Mouse (Mus musculus) embryonic facial prominence, embryonic 14.5 days (tissue): ENCODE data around the gene Apba1. TPM values are rescaled to one million over a fixed set of nuclear protein-coding genes. Genes with fewer than 3 reads are reported as not detected.

Source experiments
- ATAC-seq: fragments of 200-750 bp; cut with Nextera tagmentation; 2 replicates; pipeline ENCODE4 v1.8.0; 2017; ENCODE audit warnings: low read depth, moderate number of reproducible peaks, moderate TSS enrichment
- DNase-seq: peaks from one replicate; pipeline ENCODE4 v3.0.0-alpha.2; 2015; ENCODE audit warnings: low spot score
- H3K27ac ChIP-seq: fragments of 300-500 bp; sonication (generic); replicated peaks from 2 replicates; pipeline ENCODE4 v1.5.1; 2014; ENCODE audit warnings: low read depth, mild to moderate bottlenecking, low read length, moderate library complexity
- H3K27me3 ChIP-seq: fragments of 300-500 bp; sonication (generic); replicated peaks from 2 replicates; pipeline ENCODE4 v1.6.1; 2014; ENCODE audit warnings: low read length; ENCODE audit not compliant: control insufficient read depth, insufficient read depth
- H3K36me3 ChIP-seq: fragments of 300-500 bp; sonication (generic); 2 replicates; pipeline ENCODE4 v1.6.1; 2014; ENCODE audit warnings: low read length, mixed read lengths; ENCODE audit not compliant: control insufficient read depth, insufficient read depth
- H3K4me1 ChIP-seq: fragments of 300-500 bp; sonication (generic); 2 replicates; pipeline ENCODE4 v1.6.1; 2014; ENCODE audit warnings: antibody characterized with exemption, low read length; ENCODE audit not compliant: control insufficient read depth, insufficient read depth
- H3K4me2 ChIP-seq: fragments of 300-500 bp; sonication (generic); 2 replicates; pipeline ENCODE4 v1.6.1; 2014; ENCODE audit warnings: low read depth, mild to moderate bottlenecking, low read length, moderate library complexity, mixed read lengths
- H3K4me3 ChIP-seq: fragments of 300-500 bp; sonication (generic); 2 replicates; pipeline ENCODE4 v1.5.1; 2014; ENCODE audit warnings: low read depth, mild to moderate bottlenecking, low read length
- H3K9ac ChIP-seq: fragments of 300-500 bp; sonication (generic); 2 replicates; pipeline ENCODE4 v1.6.1; 2014; ENCODE audit warnings: low read depth, mild to moderate bottlenecking, low read length, moderate library complexity, mixed read lengths
- H3K9me3 ChIP-seq: fragments of 300-500 bp; sonication (generic); 2 replicates; pipeline ENCODE4 v1.6.1; 2016; ENCODE audit warnings: low read length; ENCODE audit not compliant: control insufficient read depth
- WGBS: fragments of 180-500 bp; shearing (Covaris S2); extraction: QIAGEN DNeasy Blood & Tissue Kit; methylation state at CpG from one replicate; pipeline ENCODE4 v1.1.7; 2014; 5-methylcytosine and 5-hydroxymethylcytosine counted together
- polyA plus RNA-seq: library from polyadenylated mRNA; unstranded; fragments of >200 nt; fragmentation: Nextera tagmentation; extraction: Ambion mirVana; gene quantifications from 2 replicates; pipeline ENCODE4 v1.2.1, GENCODE M21; 2014

Apba1 gene
- polyA plus RNA-seq, 1 experiment from 2014 or later, result 1.9 TPM

DNA sequence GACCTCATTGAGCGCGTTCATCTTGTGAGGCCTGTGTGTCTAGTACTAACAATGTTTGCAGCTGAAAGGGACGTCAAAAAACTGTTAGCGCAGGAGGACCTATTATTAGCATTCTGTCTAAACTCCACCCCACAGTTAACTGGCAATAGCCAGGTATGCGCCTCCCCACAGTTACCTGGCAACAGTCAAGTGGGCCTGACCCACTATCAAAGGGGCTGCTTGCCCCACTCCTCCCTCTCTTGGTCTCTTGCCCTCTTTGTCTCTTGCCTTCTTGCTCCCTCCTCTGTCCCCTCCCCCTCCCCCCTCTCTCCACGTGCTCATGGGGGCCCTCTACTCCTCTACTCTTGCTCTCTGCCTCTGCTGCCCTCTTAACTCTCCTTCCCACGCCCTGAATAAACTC is 198.9 kb downstream of the Apba1 start:
- H3K4me1 ChIP-seq, result 0 out of 2 replicates have a peak, but pooled peaks cover 5% of the 10 kb centered on the region
- WGBS, result 78% methylated on average over 7 of the region's 7 CpGs
- H3K36me3 ChIP-seq, result no peaks in the 10 kb centered on the region
- no peaks in the 10 kb centered on the region for H3K27me3 ChIP-seq
- ATAC-seq (no peak), DNase-seq (no peak)
- no peak overlapping the region for H3K27ac ChIP-seq
- no peak overlapping the region for H3K4me3 ChIP-seq
- H3K4me2 ChIP-seq, result no peak overlapping the region
- H3K9me3 ChIP-seq, result no peaks in the 10 kb centered on the region
- no peak overlapping the region for H3K9ac ChIP-seq

DNA sequence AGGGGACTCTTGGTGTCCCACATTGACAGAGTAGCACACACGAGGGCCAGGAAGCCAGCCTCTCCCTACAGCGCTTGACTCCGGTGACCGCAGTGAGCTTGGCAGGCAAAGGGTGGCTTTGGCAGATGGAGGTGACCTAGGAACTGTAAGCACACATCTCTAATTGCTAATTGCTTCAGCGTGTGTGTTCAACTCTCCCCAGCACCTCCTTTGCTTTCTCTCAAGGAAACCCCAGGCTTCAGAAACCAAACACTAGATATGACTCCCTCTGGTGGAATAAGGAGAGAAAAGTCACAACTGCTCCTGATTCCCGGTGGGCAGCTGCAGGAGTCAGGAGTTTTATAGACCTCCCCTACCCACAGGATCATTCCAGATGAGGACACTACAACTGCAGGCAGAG is 200.2 kb downstream of the Apba1 start:
- ATAC-seq, result peak; percentile 38; the same call in 1 of the 2 replicates
- no peak overlapping the region for H3K9ac ChIP-seq
- no peaks in the 10 kb centered on the region for H3K36me3 ChIP-seq
- H3K4me2 ChIP-seq, result no peak overlapping the region
- 18% methylated on average over 6 of the region's 6 CpGs for WGBS
- H3K27me3 ChIP-seq, result no peaks in the 10 kb centered on the region
- H3K9me3 ChIP-seq, result peaks cover 7% of the 10 kb centered on the region; the same call in 1 of the 2 replicates
- DNase-seq, result peak; percentile 69
- no peak overlapping the region for H3K4me3 ChIP-seq
- 0 out of 2 replicates have a peak, but pooled peaks cover 5% of the 10 kb centered on the region for H3K4me1 ChIP-seq
- H3K27ac ChIP-seq, result no peak overlapping the region

DNA sequence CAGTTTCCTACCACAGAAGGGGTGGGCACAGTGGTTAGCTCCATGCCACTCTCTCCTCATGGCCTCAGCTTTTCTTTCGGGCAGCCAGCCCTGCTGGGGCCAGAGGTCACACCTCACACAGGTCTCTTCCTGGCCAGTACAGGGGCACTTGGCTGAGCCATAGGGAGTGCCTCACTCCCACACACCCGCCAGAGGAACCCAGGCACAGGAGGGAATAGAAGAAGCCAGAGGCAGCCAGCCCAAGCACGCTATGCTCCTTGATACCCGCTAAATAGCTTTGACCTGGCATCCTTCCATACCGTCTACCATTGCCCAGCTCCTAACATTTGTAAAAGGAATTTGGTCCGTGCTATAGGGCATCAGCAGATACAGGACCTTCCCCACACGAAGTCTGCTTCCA is 201.2 kb downstream of the Apba1 start:
- Histone ChIP-seq H3K4me3 (no peak overlapping the region), H3K27ac (no peak overlapping the region), H3K36me3 (no peaks in the 10 kb centered on the region), H3K9ac (no peak overlapping the region), H3K9me3 (peaks cover 7% of the 10 kb centered on the region; the same call in 1 of the 2 replicates), H3K4me1 (0 out of 2 replicates have a peak, but pooled peaks cover 5% of the 10 kb centered on the region), H3K4me2 (no peak overlapping the region), H3K27me3 (no peaks in the 10 kb centered on the region)
- no peak for DNase-seq
- ATAC-seq, result 0 out of 2 replicates have a peak, but pooled peaks have one; percentile 24
- WGBS, result 49% methylated on average over 7 of the region's 7 CpGs

GRCm38 (mm10) chr19:23960275-23960674 is 201.6 kb downstream of the Apba1 start:
- DNase-seq, result no peak
- Histone ChIP-seq H3K9me3 (peaks cover 7% of the 10 kb centered on the region; the same call in 1 of the 2 replicates), H3K4me3 (no peak overlapping the region), H3K4me1 (0 out of 2 replicates have a peak, but pooled peaks cover 5% of the 10 kb centered on the region), H3K9ac (no peak overlapping the region), H3K27me3 (no peaks in the 10 kb centered on the region), H3K36me3 (no peaks in the 10 kb centered on the region), H3K4me2 (no peak overlapping the region), H3K27ac (no peak overlapping the region)
- ATAC-seq, result no peak
- WGBS, result 47% methylated on average over 3 of the region's 3 CpGs

GRCm38 (mm10) chr19:23960831-23961447 is 202.3 kb downstream of the Apba1 start:
- H3K36me3 ChIP-seq, result no peaks in the 10 kb centered on the region

DNA sequence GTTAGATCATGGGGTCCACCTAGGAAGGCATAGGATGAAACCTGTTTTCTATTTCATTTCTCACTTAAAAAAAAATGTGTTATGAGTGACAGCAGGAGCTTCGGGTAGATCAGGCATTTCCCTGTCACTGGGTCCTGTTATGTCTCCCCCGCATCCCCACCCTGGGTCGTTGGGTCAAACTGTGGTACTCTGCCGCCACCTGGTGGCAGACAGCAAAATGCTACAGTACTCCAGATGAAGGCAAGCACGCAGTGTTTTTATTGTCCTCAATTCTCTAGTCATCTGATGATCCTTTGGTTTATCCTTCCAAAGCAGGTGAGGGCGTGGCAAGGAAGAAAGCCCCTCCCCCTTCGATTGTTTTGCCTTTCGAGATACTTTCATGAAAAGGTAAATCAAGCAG is 202.8 kb downstream of the Apba1 start:
- ATAC-seq (peak; percentile 60), DNase-seq (peak; percentile 75)
- no peaks in the 10 kb centered on the region for H3K36me3 ChIP-seq
- 0 out of 2 replicates have a peak overlapping the region, but pooled peaks have one; percentile 4 for H3K4me2 ChIP-seq
- 3% methylated on average over 8 of the region's 8 CpGs for WGBS
- H3K4me1 ChIP-seq, result 0 out of 2 replicates have a peak, but pooled peaks cover 5% of the 10 kb centered on the region
- peaks cover 7% of the 10 kb centered on the region; the same call in 1 of the 2 replicates for H3K9me3 ChIP-seq
- no peak overlapping the region for H3K9ac ChIP-seq
- no peaks in the 10 kb centered on the region for H3K27me3 ChIP-seq
- H3K4me3 ChIP-seq, result no peak overlapping the region
- no peak overlapping the region for H3K27ac ChIP-seq

More at GRCm38 (mm10) chr19:23960831-23961447, 202.3 kb downstream of the Apba1 start:
- H3K4me3 ChIP-seq, result no peak overlapping the region
- H3K27me3 ChIP-seq, result no peaks in the 10 kb centered on the region
- 79% methylated on average over 6 of the region's 6 CpGs for WGBS
- H3K9me3 ChIP-seq, result peaks cover 7% of the 10 kb centered on the region; the same call in 1 of the 2 replicates
- no peak for ATAC-seq
- no peak overlapping the region for H3K9ac ChIP-seq
- H3K27ac ChIP-seq, result no peak overlapping the region
- 0 out of 2 replicates have a peak, but pooled peaks cover 5% of the 10 kb centered on the region for H3K4me1 ChIP-seq
- DNase-seq, result no peak
- H3K4me2 ChIP-seq, result 0 out of 2 replicates have a peak overlapping the region, but pooled peaks have one; percentile 4

DNA sequence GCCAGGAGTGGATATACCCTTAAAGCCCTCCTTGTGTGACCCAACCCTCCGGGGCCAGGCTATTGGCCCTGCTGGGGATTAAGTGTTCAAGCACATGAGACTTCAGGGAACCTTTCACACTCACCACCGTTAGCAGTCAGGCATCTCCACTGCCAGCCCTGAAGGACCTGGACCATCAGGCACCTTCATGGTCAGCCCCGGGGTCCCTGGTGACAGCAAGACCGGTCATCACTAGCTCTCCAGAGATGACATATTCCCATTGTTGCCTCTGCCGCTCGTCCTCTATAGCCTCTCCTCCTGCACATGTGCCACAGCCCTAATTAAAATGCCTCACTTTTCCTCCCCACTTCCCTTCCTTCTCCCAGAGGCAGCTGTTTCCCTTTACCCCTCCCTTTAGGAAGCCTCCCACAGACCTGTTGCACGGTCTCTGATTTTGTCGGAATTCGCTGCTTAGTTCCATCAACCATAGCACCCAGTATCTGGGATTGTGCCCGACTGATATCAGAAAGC is 205.8 kb downstream of the Apba1 start:
- 61% methylated on average over 10 of the region's 10 CpGs for WGBS
- Histone ChIP-seq H3K27me3 (no peaks in the 10 kb centered on the region), H3K4me1 (0 out of 2 replicates have a peak, but pooled peaks cover 14% of the 10 kb centered on the region), H3K9me3 (peaks cover 7% of the 10 kb centered on the region; the same call in 1 of the 2 replicates), H3K4me2 (no peak overlapping the region), H3K4me3 (no peak overlapping the region), H3K9ac (no peak overlapping the region), H3K36me3 (no peaks in the 10 kb centered on the region), H3K27ac (no peak overlapping the region)
- DNase-seq (no peak), ATAC-seq (no peak)

DNA sequence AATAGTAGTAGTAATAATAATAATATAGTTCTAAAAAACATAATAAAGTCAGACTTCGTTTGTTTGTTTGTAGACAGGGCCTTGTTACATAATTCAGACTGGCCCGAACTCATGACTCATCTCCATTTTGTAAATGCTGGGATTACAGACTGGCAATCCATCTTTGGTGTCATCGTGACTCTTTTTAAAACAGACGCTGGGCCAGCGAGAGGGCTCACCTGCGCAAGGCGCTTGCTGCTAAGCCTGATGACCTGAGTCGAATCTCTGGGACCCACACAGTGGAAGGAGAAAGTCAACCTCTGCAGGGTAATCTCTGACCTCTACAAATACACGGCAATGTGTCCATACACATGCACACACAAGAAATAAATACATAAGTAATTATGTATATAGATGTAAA is 207.7 kb downstream of the Apba1 start:
- Histone ChIP-seq H3K4me3 (no peak overlapping the region), H3K9ac (no peak overlapping the region), H3K4me2 (no peak overlapping the region), H3K9me3 (peaks cover 7% of the 10 kb centered on the region; the same call in 1 of the 2 replicates), H3K27ac (no peak overlapping the region), H3K27me3 (no peaks in the 10 kb centered on the region), H3K4me1 (0 out of 2 replicates have a peak, but pooled peaks cover 9% of the 10 kb centered on the region), H3K36me3 (no peaks in the 10 kb centered on the region)
- ATAC-seq (no peak), DNase-seq (no peak)
- WGBS, result 94% methylated on average over 9 of the region's 9 CpGs
